Mouse (Mus musculus) regulatory T cell (primary cell): ENCODE results near the gene Nlrc5.

ENCODE experiments used
- in situ Hi-C: fragments of 300-600 bp; cut with MboI, MseI; formaldehyde crosslinking; loops from one replicate; pipeline ENCODE4 v1.15.1; 2025; ENCODE audit warnings: high pct_unique_total_duplicates

The Nlrc5 gene

GRCm38 (mm10) chr8:94458567-94458966 is 24.4 kb downstream of the Nlrc5 start:
- in situ Hi-C loops, result loop anchor here (5.0 kb wide), 1 partner anchor 46 kb away; no protein-coding TSS in a partner anchor

- in situ Hi-C loops, result no loop called here
Observed at GRCm38 (mm10) chr8:94469656-94470055, 35.5 kb downstream of the Nlrc5 start.

GRCm38 (mm10) chr8:94470794-94471193 is 36.6 kb downstream of the Nlrc5 start:
- in situ Hi-C loops, result no loop called here

GRCm38 (mm10) chr8:94471281-94471680 is 37.1 kb downstream of the Nlrc5 start:
- in situ Hi-C loops, result no loop called here

GRCm38 (mm10) chr8:94472741-94473140 is 38.6 kb downstream of the Nlrc5 start:
- in situ Hi-C loops, result no loop called here

- in situ Hi-C loops, result no loop called here
Observed at GRCm38 (mm10) chr8:94473431-94473830, 39.3 kb downstream of the Nlrc5 start.

- in situ Hi-C loops, result loop anchor here (5.0 kb wide), 2 partner anchors 53 to 143 kb away; no protein-coding TSS in a partner anchor
Observed at GRCm38 (mm10) chr8:94475786-94476185, 41.6 kb downstream of the Nlrc5 start.

- in situ Hi-C loops, result loop anchor here (5.0 kb wide), 2 partner anchors 55 to 145 kb away; no protein-coding TSS in a partner anchor
Observed at GRCm38 (mm10) chr8:94476846-94477245, 42.7 kb downstream of the Nlrc5 start.

GRCm38 (mm10) chr8:94482051-94482450 is 47.9 kb downstream of the Nlrc5 start:
- in situ Hi-C loops, result no loop called here

- in situ Hi-C loops, result no loop called here
Observed at GRCm38 (mm10) chr8:94485288-94485687, 51.1 kb downstream of the Nlrc5 start.

- in situ Hi-C loops, result no loop called here
Observed at GRCm38 (mm10) chr8:94485882-94486281, 51.7 kb downstream of the Nlrc5 start.

GRCm38 (mm10) chr8:94488016-94488415 is 53.9 kb downstream of the Nlrc5 start:
- in situ Hi-C loops, result no loop called here

- in situ Hi-C loops, result loop anchor here (5.0 kb wide), 1 partner anchor 143 kb away; no protein-coding TSS in a partner anchor
Observed at GRCm38 (mm10) chr8:94489809-94490483, 55.8 kb downstream of the Nlrc5 start.

- in situ Hi-C loops, result loop anchor here (5.0 kb wide), 1 partner anchor 145 kb away; no protein-coding TSS in a partner anchor
Observed at GRCm38 (mm10) chr8:94492021-94492681, 58.0 kb downstream of the Nlrc5 start.

GRCm38 (mm10) chr8:94493240-94493639 is 59.1 kb downstream of the Nlrc5 start:
- in situ Hi-C loops, result loop anchor here (5.0 kb wide), 1 partner anchor 146 kb away; no protein-coding TSS in a partner anchor

GRCm38 (mm10) chr8:94515430-94516208 is 81.5 kb downstream of the Nlrc5 start:
- in situ Hi-C loops, result no loop called here

GRCm38 (mm10) chr8:94516209-94516593 is 82.0 kb downstream of the Nlrc5 start:
- in situ Hi-C loops, result no loop called here

GRCm38 (mm10) chr8:94516766-94517165 is 82.6 kb downstream of the Nlrc5 start:
- in situ Hi-C loops, result no loop called here

- in situ Hi-C loops, result no loop called here
Observed at GRCm38 (mm10) chr8:94518331-94518730, 84.2 kb downstream of the Nlrc5 start.

GRCm38 (mm10) chr8:94519021-94519420 is 84.9 kb downstream of the Nlrc5 start:
- in situ Hi-C loops, result no loop called here

- in situ Hi-C loops, result no loop called here
Observed at GRCm38 (mm10) chr8:94521481-94521880, 87.3 kb downstream of the Nlrc5 start.

GRCm38 (mm10) chr8:94522482-94522881 is 88.3 kb downstream of the Nlrc5 start:
- in situ Hi-C loops, result no loop called here
